Comparison of ENCODE assay signal across 21 mouse cellular contexts in the genomic region with DNA sequence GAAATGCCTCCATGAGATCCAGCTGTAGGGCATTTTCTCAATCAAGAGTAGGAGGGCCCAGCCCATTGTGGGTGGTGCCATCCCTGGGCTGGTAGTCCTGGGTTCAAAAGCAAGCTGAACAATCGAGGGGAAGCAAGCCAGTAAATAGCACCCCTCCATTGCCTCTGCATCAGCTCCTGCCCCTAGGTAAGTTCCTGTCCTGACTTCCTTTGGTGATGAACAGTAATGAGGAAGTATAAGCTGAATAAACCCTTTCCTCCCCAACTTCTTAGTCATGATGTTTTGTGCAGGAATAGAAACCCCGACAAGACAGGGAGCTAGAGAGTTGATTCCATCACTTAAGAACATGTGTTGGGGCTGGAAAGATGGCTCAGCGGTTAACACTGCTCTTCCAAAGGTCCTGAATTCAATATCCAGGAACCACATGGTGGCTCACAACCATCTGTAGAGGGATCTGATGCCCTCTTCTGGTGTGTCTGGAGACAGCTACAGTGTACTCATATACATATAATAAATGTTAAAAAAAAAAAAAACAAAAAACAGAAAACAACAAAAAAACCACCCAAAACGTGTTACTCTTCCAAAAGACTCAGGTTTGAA. TPM values are rescaled to one million over a fixed set of nuclear protein-coding genes. Genes with fewer than 3 reads are reported as not detected.
DNase-seq lines count a peak whose midpoint lies in the region; ATAC-seq and TF ChIP-seq lines count a peak whose summit lies in the region.
"Had no signal": no experiment of that assay in that cellular context is flagged by ENCODE, and none has a peak within 500 bp of the region (broad histone marks: within the 10 kb centered on the region; RNA-seq: fewer than 3 reads in every experiment).

No protein-coding gene starts in this region.

- no peak for ATAC-seq in forebrain, postnatal 0 days
- no peak for ATAC-seq in forebrain, embryonic 13.5 days
- ATAC-seq: activated CD4-positive, CD25-positive, alpha-beta regulatory T cell, adult 4 months had no signal

- TF ChIP-seq CTCF in forebrain, postnatal 0 days (IDR thresholded peaks at IDR 0.05; ENCODE audit: low read depth) = 0 out of 2 replicates have a peak, but pooled peaks have one; percentile 12
- no peak for TF ChIP-seq CTCF in kidney, adult 2 months (conservative IDR thresholded peaks at IDR 0.05; ENCODE audit: insufficient read depth, insufficient read length, low read depth, low read length)

- H3K4me2 ChIP-seq in forebrain, postnatal 0 days (ENCODE audit: low read depth) = no peak overlapping the region
- H3K4me2 ChIP-seq in forebrain, embryonic 13.5 days = no peak overlapping the region
- H3K4me2 ChIP-seq: forebrain, embryonic 12.5 days had no signal

- 69% methylated on average over 4 of the region's 4 CpGs for WGBS in forebrain, postnatal 0 days
- 76% methylated on average over 4 of the region's 4 CpGs for WGBS in forebrain, embryonic 13.5 days
- 79% methylated on average over 4 of the region's 4 CpGs for WGBS in kidney, adult 2 months

- H3K9me3 ChIP-seq in forebrain, postnatal 0 days (ENCODE audit: low read length) = no peaks in the 10 kb centered on the region
- H3K9me3 ChIP-seq in forebrain, embryonic 13.5 days (replicated peaks) = no peaks in the 10 kb centered on the region
- H3K9me3 ChIP-seq: forebrain, embryonic 12.5 days; G1E; heart, embryonic 10.5 days; hindbrain, embryonic 10.5 days had no signal

- no peak overlapping the region for H3K9ac ChIP-seq in forebrain, postnatal 0 days
- H3K9ac ChIP-seq in forebrain, embryonic 13.5 days = no peak overlapping the region
- H3K9ac ChIP-seq: forebrain, embryonic 12.5 days had no signal

- H3K4me3 ChIP-seq in forebrain, postnatal 0 days (ENCODE audit: low read depth, low read length) = no peak overlapping the region
- H3K4me3 ChIP-seq in forebrain, embryonic 13.5 days = no peak overlapping the region
- no peak overlapping the region for H3K4me3 ChIP-seq in kidney, adult 2 months (ENCODE audit: insufficient read depth, low read depth, low read length)
- H3K4me3 ChIP-seq: forebrain, embryonic 12.5 days; heart, embryonic 10.5 days; hindbrain, embryonic 10.5 days had no signal

- DNase-seq in forebrain, postnatal 0 days = no peak
- DNase-seq in kidney, adult 2 months = peak; percentile 14
- DNase-seq in kidney, postnatal 10 days = no peak
- DNase-seq in lung, postnatal 36 days = peak; percentile 26
- DNase-seq in lung, postnatal 10 days = no peak
- DNase-seq in NIH3T3 (ENCODE audit: low read depth) = peak; percentile 27
- DNase-seq in urinary bladder, postnatal 14 days (ENCODE audit: low spot score) = no peak
- DNase-seq: cerebellum, adult 11 months; lung, adult 18-20 months had no signal

- no peak overlapping the region for H3K27ac ChIP-seq in forebrain, postnatal 0 days (ENCODE audit: low read depth, low read length)
- no peak overlapping the region for H3K27ac ChIP-seq in forebrain, embryonic 13.5 days
- no peak overlapping the region for H3K27ac ChIP-seq in kidney, adult 2 months (ENCODE audit: insufficient read depth, low read depth, low read length)
- H3K27ac ChIP-seq: forebrain, embryonic 12.5 days; heart, embryonic 10.5 days; hindbrain, embryonic 10.5 days had no signal

- no peaks in the 10 kb centered on the region for H3K36me3 ChIP-seq in forebrain, postnatal 0 days (ENCODE audit: insufficient read depth)
- H3K36me3 ChIP-seq in forebrain, embryonic 13.5 days (ENCODE audit: poor library complexity, severe bottlenecking) = no peaks in the 10 kb centered on the region
- no peaks in the 10 kb centered on the region for H3K36me3 ChIP-seq in kidney, adult 2 months (ENCODE audit: control insufficient read depth, insufficient read depth, low read length)
- H3K36me3 ChIP-seq: forebrain, embryonic 12.5 days; heart, embryonic 10.5 days; hindbrain, embryonic 10.5 days had no signal

- H3K4me1 ChIP-seq in forebrain, postnatal 0 days (ENCODE audit: insufficient read depth) = peaks cover 9% of the 10 kb centered on the region; the same call in 1 of the 2 replicates
- H3K4me1 ChIP-seq in forebrain, embryonic 13.5 days = peaks cover 21% of the 10 kb centered on the region
- peaks cover 18% of the 10 kb centered on the region; the same call in 1 of the 2 replicates for H3K4me1 ChIP-seq in kidney, adult 2 months (ENCODE audit: control insufficient read depth, insufficient read depth, low read length)

- TF ChIP-seq POLR2A in kidney, adult 2 months (IDR thresholded peaks at IDR 0.05; ENCODE audit: low read depth, low read length) = no peak

- H3K27me3 ChIP-seq in forebrain, postnatal 0 days (ENCODE audit: insufficient read depth, low read length) = no peaks in the 10 kb centered on the region
- peaks cover 23% of the 10 kb centered on the region for H3K27me3 ChIP-seq in forebrain, embryonic 13.5 days
- H3K27me3 ChIP-seq in kidney, adult 2 months (replicated peaks; ENCODE audit: control insufficient read depth, insufficient read depth, low read length) = no peaks in the 10 kb centered on the region

RNA-seq across cellular contexts. Expression of gene Armc12, which starts 5.7 kb away (rescaled TPM):
- total RNA-seq in forebrain, postnatal 0 days (2014; rRNA removed) = 0.15 TPM in 1 of 2 replicates, not detected in the other
- not detected in 2 replicates for polyA plus RNA-seq in forebrain, postnatal 0 days (2015; fragmentation: Nextera tagmentation; extraction: Ambion mirVana)
- polyA plus RNA-seq in forebrain, embryonic 13.5 days (2015; fragmentation: Nextera tagmentation; extraction: Ambion mirVana) = not detected in 2 replicates
- 0.20 TPM in 1 of 2 replicates, not detected in the other for polyA plus RNA-seq in kidney, adult 2 months (2012; rRNA removed)
- total RNA-seq: common myeloid progenitor, adult 5-6 weeks; G1E; left cerebral cortex, postnatal 25 days; megakaryocyte-erythroid progenitor cell, adult 5-6 weeks; neutrophil, adult 5-6 weeks had no signal
- polyA plus RNA-seq: activated CD4-positive, CD25-positive, alpha-beta regulatory T cell, adult 4 months; C2C12; embryonic facial prominence, embryonic 14.5 days; forebrain, embryonic 12.5 days; G1E; hindbrain, embryonic 10.5 days had no signal

RNA-seq across cellular contexts. Expression of gene Fkbp5, which starts 7.6 kb away (rescaled TPM):
- 26.6 and 37.3 TPM in 2 replicates for total RNA-seq in forebrain, postnatal 0 days (2014; rRNA removed)
- 18.3 and 21.1 TPM in 2 replicates for polyA plus RNA-seq in forebrain, postnatal 0 days (2015; fragmentation: Nextera tagmentation; extraction: Ambion mirVana)
- polyA plus RNA-seq in forebrain, embryonic 13.5 days (2015; fragmentation: Nextera tagmentation; extraction: Ambion mirVana) = 29.4 and 30.1 TPM in 2 replicates
- 13.4 and 14.3 TPM in 2 replicates for polyA plus RNA-seq in kidney, adult 2 months (2012; rRNA removed)

RNA-seq across cellular contexts. Expression of gene Clpsl2, which starts 24.3 kb away (rescaled TPM):
- total RNA-seq in forebrain, postnatal 0 days (2014; rRNA removed) = not detected in 2 replicates
- not detected in 2 replicates for polyA plus RNA-seq in forebrain, postnatal 0 days (2015; fragmentation: Nextera tagmentation; extraction: Ambion mirVana)
- not detected in 2 replicates for polyA plus RNA-seq in forebrain, embryonic 13.5 days (2015; fragmentation: Nextera tagmentation; extraction: Ambion mirVana)
- polyA plus RNA-seq in kidney, adult 2 months (2012; rRNA removed) = not detected in 2 replicates
- total RNA-seq: common myeloid progenitor, adult 5-6 weeks; G1E; left cerebral cortex, postnatal 25 days; megakaryocyte-erythroid progenitor cell, adult 5-6 weeks; neutrophil, adult 5-6 weeks had no signal
- polyA plus RNA-seq: activated CD4-positive, CD25-positive, alpha-beta regulatory T cell, adult 4 months; C2C12; embryonic facial prominence, embryonic 14.5 days; forebrain, embryonic 12.5 days; G1E; heart, embryonic 10.5 days; hindbrain, embryonic 10.5 days had no signal

RNA-seq across cellular contexts. Expression of gene Clps, which starts 35.6 kb away (rescaled TPM):
- total RNA-seq in forebrain, postnatal 0 days (2014; rRNA removed) = not detected in 2 replicates
- not detected in 2 replicates for polyA plus RNA-seq in forebrain, postnatal 0 days (2015; fragmentation: Nextera tagmentation; extraction: Ambion mirVana)
- 0.54 TPM in 1 of 2 replicates, not detected in the other for polyA plus RNA-seq in forebrain, embryonic 13.5 days (2015; fragmentation: Nextera tagmentation; extraction: Ambion mirVana)
- 0.35 and 2.0 TPM in 2 replicates for polyA plus RNA-seq in kidney, adult 2 months (2012; rRNA removed)
- total RNA-seq: common myeloid progenitor, adult 5-6 weeks; G1E; left cerebral cortex, postnatal 25 days; megakaryocyte-erythroid progenitor cell, adult 5-6 weeks; neutrophil, adult 5-6 weeks had no signal
- polyA plus RNA-seq: activated CD4-positive, CD25-positive, alpha-beta regulatory T cell, adult 4 months; C2C12; embryonic facial prominence, embryonic 14.5 days; forebrain, embryonic 12.5 days; G1E; hindbrain, embryonic 10.5 days had no signal

RNA-seq across cellular contexts. Expression of gene Lhfpl5, which starts 50.5 kb away (rescaled TPM):
- 10.6 and 11.9 TPM in 2 replicates for total RNA-seq in forebrain, postnatal 0 days (2014; rRNA removed)
- polyA plus RNA-seq in forebrain, postnatal 0 days (2015; fragmentation: Nextera tagmentation; extraction: Ambion mirVana) = 11.4 and 13.2 TPM in 2 replicates
- polyA plus RNA-seq in forebrain, embryonic 13.5 days (2015; fragmentation: Nextera tagmentation; extraction: Ambion mirVana) = 2.8 and 2.9 TPM in 2 replicates
- polyA plus RNA-seq in kidney, adult 2 months (2012; rRNA removed) = 0.19 and 0.41 TPM in 2 replicates
- total RNA-seq: common myeloid progenitor, adult 5-6 weeks; G1E; megakaryocyte-erythroid progenitor cell, adult 5-6 weeks; neutrophil, adult 5-6 weeks had no signal
- polyA plus RNA-seq: G1E had no signal

Comparison
In these comparisons a context has a peak if more than half of its experiments do, and no peak if none do; other contexts are left out.
1. DNase-seq: peak in kidney, adult 2 months (single experiment), lung, postnatal 36 days (single experiment) and NIH3T3 (single experiment); none in forebrain, postnatal 0 days (single experiment), kidney, postnatal 10 days (single experiment), lung, postnatal 10 days (single experiment) and urinary bladder, postnatal 14 days (single experiment).